Mouse (Mus musculus) left cerebral cortex, adult 18-20 months (tissue): ENCODE results near the gene Il1a. TPM values are rescaled to one million over a fixed set of nuclear protein-coding genes. Genes with fewer than 3 reads are reported as not detected.

Experiments used
- DNase-seq, 2 experiments: peaks; one replicate each; pipeline ENCODE4 v3.0.0; 2021 to 2022; ENCODE audit warnings: low spot score in 2 of 2, mixed read lengths in 1 of 2
- long read RNA-seq, 2 experiments: library from polyadenylated mRNA; stranded (forward); transcript quantifications; one replicate each; pipeline ENCODE4 v2.0.0; 2021
- total RNA-seq, 2 experiments: library from RNA; stranded (reverse); gene quantifications; 2 replicates each; pipeline ENCODE4 v1.2.3; 2021

The Il1a gene
- under 1 TPM; 0.73 to 0.77 TPM for total RNA-seq
- long read RNA-seq, experiment 1, partial matches to known transcripts = 0 of 1 reads
- long read RNA-seq, experiment 1, other reads (novel, unspliced or antisense) = 0 of 1 reads
- long read RNA-seq, experiment 2, partial matches to known transcripts = 0 of 1 reads
- long read RNA-seq, experiment 2, other reads (novel, unspliced or antisense) = 0 of 1 reads

GRCm38 (mm10) chr2:129309836-129310235 is at the start of gene Il1a:
Gene Il1a (minus strand): TSS chr2:129309972.
- no peak for DNase-seq

GRCm38 (mm10) chr2:129338138-129338621 is 28.4 kb upstream of the Il1a start:
- DNase-seq = no peak

GRCm38 (mm10) chr2:129333471-129333870 is 23.7 kb upstream of the Il1a start:
- no peak for DNase-seq

- no peak for DNase-seq
Measured at GRCm38 (mm10) chr2:129330540-129330939, 20.8 kb upstream of the Il1a start.

- no peak for DNase-seq
Measured at GRCm38 (mm10) chr2:129330024-129330423, 20.3 kb upstream of the Il1a start.

GRCm38 (mm10) chr2:129328238-129328637 is 18.5 kb upstream of the Il1a start:
- DNase-seq = no peak

GRCm38 (mm10) chr2:129324216-129324615 is 14.4 kb upstream of the Il1a start:
- DNase-seq = no peak

GRCm38 (mm10) chr2:129322117-129322635 is 12.4 kb upstream of the Il1a start:
- peak; percentile 56 to 57 for DNase-seq

- peak; percentile 15 to 23 for DNase-seq
Measured at GRCm38 (mm10) chr2:129320033-129320605, 10.3 kb upstream of the Il1a start.

- DNase-seq = no peak
Measured at GRCm38 (mm10) chr2:129315831-129316230, 6.1 kb upstream of the Il1a start.

GRCm38 (mm10) chr2:129314880-129315279 is 5.1 kb upstream of the Il1a start:
- DNase-seq = no peak

- no peak for DNase-seq
Measured at GRCm38 (mm10) chr2:129313934-129314333, 4.2 kb upstream of the Il1a start.

GRCm38 (mm10) chr2:129306020-129306419 is 3.8 kb downstream of the Il1a start:
- no peak for DNase-seq

GRCm38 (mm10) chr2:129297589-129297982 is 12.2 kb downstream of the Il1a start:
- DNase-seq = peak in 1 of 2 experiments; percentile 18

GRCm38 (mm10) chr2:129296671-129297588 is 12.8 kb downstream of the Il1a start, which contains the start of gene Ckap2l:
Gene Ckap2l (minus strand): TSS chr2:129297212.
- DNase-seq = peak; percentile 98

- no peak for DNase-seq
Measured at GRCm38 (mm10) chr2:129296086-129296485, 13.7 kb downstream of the Il1a start.

- DNase-seq = no peak
Measured at GRCm38 (mm10) chr2:129295075-129295474, 14.7 kb downstream of the Il1a start.

GRCm38 (mm10) chr2:129273823-129274222 is 35.9 kb downstream of the Il1a start:
- DNase-seq = no peak

- DNase-seq = no peak
Measured at GRCm38 (mm10) chr2:129270621-129271020, 39.2 kb downstream of the Il1a start.

- no peak for DNase-seq
Measured at GRCm38 (mm10) chr2:129269986-129270385, 39.8 kb downstream of the Il1a start.

GRCm38 (mm10) chr2:129269161-129269643 is 40.6 kb downstream of the Il1a start:
- no peak for DNase-seq
